Mouse (Mus musculus) frontal cortex, postnatal 25 days (tissue): ENCODE results near the gene Asic1.
A peak's percentile ranks its signal among the peaks of the same experiment; 100 is the strongest.
"Not testable (repeated sequence)": the region's sequence is repeated elsewhere in the genome, so short reads cannot be mapped to it uniquely, and the experiment has no call there.

Experiments used
- DNase-seq, 2 experiments: peaks; one replicate each; pipeline ENCODE4 v3.0.0; 2022; ENCODE audit warnings: low spot score in 2 of 2

Gene Asic1

DNA sequence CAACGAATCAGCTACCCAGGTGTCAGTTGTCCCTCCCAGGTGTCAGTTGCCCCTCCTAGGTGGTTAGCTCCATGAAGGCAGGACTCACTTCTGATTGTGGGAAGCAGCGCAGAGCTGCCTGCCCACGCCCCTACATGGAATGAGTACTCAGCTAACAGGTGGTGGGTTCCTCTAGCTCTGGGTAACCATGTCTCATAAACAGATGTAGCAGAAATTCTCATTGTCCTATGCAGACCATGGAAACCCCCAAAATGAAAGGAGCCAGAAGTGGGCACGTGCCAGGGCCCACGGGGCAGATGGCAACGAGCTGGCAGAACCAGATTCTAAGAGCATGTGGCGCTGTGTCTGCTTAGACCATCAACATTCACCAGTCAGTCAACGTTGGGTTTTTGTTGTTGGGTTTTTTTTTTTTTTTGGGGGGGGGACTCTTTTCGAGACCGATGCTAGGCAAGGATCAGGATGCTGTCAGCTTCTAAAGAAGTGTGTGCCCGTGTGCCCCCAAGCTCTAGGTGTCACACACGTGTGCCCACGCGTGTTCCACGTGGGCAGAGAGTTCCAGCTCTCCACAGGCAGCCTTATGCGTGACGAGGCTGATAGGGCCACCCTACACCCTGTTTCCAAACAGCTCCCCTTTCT, 6.1 kb upstream of the Asic1 start:
- no peak for DNase-seq

DNA sequence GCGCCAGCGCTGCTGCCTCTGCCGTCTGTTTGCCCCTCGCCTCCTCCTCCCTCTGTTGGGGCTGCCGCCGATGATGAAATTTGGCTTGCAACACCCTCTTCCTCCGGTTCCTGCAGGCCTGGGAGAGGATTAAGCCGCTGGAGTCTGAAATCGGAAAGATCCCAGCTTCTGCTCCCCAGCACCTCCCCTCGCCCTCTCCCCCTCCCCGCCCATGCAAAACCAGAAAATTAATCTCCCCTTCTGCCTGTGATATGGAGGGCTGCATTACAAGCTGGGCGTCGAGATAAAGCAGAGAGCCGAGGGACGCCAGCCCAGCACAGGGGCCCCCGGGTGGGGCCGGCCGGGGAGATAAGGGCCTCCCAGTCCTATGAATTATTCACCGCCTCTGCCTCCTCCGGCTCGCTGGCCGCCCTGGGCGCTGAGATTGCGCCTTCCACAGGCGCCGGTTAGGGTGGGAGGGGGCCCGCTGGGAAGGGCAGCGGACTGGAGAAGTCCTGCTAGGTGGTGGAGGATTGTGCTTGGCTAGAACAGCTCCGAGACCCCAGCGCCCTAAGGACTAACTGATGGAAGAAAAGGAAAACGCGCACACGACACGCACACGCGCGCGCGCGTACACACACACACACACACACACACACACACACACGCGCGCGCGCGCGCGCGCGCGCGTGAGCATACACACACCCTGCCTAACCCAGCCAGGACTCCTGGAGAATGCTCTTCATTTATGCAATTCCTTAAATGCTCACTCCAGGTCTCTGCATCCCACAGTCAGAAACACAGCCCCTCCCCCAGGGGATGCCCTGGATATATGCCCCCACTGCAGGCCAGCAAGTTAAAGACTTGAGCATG, 5.3 kb upstream of the Asic1 start:
- DNase-seq, result peak in 1 of 2 experiments; percentile 43

DNA sequence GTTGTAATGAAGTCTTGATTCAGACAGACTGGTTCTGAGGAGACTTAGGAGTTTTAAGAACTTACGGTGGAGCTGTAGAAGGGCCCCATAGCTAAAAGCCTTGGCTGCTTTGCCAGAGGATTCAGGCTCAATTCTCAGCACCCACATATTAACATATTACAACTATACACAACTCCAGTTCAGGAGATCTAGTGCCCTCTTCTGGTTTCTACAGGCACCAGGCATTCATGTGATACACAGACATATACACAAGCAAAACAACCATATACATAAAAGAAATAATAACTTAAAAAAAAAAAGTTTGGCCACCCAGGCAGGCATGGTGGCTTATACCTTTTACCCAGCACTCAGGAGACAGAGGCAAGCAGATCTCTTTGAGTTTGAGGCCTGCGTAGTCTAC, 2.6 kb upstream of the Asic1 start:
- DNase-seq, result no peak

DNA sequence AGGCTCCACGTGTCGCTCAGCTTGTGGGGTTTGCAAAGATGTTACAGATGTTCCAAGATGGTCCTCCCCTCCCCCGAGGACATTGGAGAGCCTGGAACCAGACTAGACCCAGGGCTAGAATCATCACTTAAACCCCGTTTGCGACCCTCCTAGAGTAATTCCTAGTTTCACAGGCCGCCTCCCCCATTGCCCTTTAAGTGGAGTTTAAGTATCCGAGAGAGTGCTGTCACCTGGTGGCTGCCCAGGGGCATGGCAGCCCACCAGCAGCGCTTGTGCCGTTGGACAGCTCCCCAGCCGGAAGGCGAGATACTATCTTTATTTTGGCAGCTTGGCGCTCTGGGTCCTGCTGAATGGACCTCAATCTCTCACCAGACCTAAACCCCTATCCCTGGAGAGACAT, 1.3 kb upstream of the Asic1 start:
- peak; percentile 71 to 78 for DNase-seq

DNA sequence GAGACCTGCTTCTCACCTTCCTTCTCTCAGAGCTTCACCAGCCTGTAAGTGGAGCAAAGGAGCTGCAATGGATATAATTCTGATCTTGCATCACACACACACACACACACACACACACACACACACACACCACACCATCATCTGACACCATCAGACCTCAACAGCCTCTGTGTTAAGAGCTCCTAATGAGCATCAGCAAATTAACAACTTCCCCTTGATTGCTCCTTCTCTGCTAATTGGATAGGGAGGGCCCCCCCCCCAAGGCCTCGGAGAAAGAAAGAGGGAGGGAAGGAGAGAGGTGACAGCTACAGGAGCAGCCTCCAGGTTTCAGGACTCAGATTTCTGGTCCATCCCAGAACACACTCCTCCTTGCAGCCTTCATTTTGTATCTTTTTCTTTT, 776 bp upstream of the Asic1 start:
- DNase-seq, result no peak

DNA sequence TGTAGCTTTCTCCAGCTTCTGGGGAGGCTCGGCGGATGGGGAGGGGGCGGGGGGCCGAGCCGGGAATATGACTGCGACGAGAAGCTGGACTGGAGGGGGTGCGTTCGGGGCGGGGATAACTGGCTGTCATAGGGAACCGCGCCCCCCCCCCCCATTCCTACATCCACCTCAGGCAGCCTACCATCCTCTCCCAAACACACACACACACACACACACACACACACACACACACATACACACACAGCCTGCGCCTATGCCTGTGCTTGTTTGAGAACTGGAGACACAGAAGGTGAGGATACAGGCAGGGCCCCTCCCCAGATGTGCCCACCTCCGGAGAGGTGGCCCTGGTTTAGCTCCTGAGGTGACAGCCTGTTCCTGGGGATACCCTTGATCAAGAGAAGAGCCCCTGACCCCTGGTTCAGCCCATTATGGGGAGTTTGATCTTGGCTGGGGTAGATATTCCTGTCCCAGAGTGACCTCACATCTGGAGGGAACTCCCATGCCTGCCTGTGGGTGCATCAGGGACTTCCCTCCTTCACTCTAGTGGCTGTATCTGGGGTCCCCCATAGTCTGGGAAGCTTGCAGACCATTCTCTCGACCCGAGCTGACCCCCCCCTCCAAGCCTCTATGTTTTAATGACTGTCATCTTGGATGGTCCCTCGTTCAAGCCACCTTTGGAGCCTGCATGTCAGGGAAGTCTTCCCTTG, 949 bp downstream of the Asic1 start:
- DNase-seq, result no peak

DNA sequence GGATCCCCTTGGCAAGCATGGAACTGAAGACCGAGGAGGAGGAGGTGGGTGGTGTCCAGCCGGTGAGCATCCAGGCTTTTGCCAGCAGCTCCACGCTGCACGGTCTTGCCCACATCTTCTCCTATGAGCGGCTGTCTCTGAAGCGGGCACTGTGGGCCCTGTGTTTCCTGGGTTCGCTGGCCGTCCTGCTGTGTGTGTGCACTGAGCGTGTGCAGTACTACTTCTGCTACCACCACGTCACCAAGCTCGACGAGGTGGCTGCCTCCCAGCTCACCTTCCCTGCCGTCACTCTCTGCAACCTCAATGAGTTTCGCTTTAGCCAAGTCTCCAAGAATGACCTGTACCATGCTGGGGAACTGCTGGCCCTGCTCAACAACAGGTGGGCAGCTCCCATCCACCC, 1.6 kb downstream of the Asic1 start:
- no peak for DNase-seq

DNA sequence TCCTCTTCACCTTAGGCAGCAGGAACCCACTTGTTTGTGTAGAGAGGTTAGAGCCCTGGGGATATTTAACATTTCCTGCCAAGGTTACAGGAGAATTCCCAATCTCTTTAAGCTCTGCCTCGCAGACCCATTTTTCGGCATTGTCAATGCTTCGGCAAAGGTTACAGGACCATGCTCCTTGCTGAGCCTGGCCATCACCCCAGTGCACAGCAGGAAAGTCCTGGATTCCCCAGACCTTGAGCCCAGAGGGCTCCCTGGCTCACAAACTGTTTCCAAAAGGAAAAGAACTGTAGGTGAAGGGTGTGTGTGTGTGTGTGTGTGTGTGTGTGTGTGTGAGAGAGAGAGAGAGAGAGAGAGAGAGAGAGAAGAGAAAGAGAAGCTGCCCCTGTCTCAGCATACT, 4.7 kb downstream of the Asic1 start:
- DNase-seq, result no peak

DNA sequence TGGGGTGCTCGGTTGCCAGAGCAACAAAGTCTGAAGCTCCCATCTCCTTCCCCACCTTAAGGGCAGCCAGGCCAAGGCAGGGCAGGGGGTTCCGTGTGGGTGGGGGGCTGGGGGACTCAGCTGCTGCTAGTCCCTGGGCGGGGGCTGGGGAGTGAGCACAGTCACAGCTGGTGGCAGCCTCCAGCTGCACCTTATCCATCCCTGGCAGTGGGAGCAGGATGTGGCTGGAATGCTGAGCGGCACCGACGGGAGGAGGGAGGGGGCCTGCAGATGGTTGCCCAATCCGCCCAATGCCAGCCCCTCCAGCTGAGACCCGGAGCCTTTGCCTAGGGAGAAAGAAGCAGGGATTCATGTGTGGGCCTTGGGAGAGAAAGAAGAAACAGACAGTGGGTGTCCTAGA, 6.9 kb downstream of the Asic1 start:
- no peak for DNase-seq

DNA sequence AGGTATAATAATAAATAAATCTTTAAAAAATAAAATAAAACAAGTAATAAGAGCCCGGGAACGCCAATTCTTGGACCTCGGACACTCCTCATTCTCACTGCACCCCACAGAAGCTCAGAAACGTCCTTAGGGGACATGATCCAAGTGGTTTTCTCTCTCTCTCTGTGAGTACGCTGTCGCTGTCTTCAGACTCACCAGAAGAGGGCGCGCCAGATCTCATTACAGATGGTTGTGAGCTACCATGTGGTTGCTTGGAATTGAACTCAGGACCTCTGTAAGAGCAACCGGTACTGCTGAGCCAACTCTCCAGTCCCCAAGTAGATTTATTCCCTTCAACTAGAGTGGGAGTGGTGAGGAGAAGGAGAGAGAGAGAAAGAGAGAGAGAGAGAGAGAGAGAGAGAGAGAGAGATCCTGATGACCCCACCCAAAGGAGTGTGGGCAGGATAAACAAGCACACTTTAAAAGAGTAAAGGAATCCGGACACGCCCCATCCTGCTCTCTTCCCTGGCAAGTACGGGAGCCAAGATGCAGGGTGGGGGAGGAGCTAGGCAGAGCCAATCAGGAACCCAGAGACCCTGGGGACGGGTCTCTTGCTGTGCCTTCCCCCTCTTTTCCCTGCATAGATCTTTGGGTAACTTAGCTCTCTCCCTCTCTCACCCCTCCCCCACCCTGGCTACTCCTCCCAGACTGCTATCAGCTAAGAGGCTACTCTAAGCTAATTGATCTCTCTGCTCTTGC, 8.1 kb downstream of the Asic1 start:
- no peak for DNase-seq

DNA sequence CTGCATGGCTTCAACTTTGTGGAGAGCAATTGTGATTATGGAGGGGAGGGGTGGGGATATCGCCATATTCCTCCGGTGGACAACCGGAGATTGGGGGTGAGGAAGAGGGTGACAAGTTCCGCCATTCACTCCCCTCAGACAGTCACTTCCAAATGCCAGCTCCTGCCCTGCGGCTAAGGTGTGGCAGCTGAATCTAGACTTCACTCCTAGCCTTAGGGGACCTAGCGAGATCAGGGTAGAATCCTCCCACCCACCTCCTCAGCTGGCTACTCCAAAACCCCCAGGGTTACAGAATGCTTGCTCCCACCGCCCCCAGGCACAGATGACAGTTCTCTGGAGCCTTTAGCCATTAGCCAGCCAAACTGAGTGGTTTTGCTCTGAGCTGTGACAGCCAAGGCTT, 8.8 kb downstream of the Asic1 start:
- no peak for DNase-seq

DNA sequence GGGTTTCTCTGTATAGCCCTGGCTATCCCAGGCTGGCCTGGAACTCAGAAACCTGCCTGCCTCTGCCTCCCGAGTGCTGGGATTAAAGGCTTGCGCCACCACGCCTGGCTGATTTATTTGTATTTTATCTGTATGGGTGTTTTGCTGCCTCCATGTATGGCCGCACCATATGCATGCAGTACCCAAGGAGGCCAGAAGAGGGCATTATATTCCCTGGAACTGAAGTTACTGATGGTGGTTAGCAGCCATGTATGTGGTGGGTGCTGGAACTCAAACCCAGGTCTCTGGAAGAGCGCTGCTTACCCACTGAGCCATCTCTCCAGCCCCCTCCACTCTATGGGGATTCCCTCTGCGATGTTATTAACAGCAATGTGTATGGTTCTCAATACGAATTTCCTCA, 12.7 kb downstream of the Asic1 start:
- no peak for DNase-seq

DNA sequence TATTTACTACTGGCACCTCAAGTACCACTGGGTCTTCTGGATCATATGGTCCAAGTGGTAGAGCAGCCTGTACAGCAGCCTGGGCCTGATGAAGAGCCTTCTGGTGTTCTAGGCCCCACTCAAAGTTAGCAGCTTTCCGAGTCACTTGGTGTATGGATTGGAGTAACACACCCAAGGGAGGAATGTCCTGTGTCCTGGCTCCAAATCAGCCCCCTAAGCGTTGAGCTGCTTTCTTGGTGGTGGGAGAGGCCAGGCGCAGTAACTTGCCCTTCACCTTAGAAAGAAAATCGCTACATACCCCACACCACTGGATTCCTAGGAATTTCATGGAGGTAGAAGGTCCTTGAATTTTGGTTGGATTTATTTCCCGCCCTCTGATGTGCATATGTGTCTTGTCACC, 14.0 kb downstream of the Asic1 start:
- no peak for DNase-seq

DNA sequence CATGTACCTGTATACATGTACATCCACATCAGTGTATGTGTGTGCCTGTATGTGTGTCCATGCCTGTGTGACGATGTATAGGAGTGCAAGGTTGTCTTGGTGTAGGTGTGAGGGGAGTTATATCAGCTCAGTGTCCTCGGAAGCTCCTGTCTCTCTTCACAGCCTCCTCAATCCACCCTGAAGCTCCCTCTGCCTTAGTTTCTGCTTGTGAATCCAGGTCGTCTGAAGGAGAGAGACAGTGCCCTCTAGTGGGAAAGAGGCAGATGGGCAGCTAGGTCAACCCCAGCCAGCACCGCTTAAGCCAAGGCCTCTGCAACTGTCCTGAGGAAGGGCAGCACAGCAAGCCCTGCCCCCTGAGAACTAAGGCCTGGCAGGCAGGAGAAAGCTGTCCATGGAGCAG, 18.5 kb downstream of the Asic1 start:
- no peak for DNase-seq

DNA sequence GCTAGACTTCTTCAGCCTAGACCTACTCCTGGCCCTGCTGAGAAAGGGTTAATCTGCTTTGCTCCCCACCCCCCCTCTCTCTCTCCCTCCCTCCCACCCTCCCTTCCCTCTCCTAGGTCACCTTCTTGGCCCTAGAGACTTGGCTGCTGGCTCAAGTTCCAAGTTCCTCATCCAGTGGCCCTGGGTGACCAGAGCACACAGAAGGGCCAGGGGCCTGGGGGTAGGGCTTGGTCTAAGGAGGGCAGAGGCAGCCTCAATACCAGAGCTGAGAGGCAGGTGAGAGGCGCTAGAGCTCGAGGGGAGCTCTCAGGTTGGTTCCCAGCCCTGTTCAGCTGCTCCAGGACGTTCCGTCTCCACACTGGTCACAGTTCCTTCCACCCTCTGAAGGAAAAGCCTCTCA, 20.8 kb downstream of the Asic1 start:
- DNase-seq, result no peak

DNA sequence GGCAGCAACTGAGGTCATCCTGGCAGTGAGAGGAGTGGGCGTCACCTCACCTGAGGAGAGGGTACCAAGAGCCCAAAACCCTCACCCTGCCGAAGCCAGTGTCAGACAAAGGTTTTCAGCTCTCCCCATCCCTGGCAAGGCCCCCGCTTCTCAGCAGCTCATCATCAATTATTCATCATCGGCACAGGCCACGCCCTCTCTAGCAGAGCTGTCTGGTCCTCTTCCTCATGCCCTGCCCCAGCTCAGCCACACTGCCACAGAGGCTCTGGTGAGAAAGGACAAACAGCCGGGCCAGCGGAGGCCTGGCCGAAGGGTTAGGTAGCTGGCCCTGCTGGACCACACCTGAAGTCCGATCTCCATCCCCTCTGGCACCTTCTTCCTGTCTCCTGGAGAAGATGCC, 21.8 kb downstream of the Asic1 start:
- no peak for DNase-seq

DNA sequence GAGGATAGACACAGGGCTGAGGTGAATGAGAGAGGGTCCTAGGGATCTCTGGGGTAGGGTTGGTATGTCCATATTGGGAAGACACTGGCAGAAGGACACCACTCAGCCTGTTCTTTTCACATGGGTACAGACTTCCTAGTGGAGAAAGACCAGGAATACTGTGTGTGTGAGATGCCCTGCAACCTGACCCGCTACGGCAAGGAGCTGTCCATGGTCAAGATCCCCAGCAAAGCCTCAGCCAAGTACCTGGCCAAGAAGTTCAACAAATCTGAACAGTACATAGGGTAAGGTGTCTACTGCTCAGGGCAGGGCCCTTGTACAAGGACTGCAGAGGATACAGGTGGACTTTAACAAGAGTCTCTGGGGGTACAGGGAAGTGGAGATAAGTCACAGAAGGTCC, 27.1 kb downstream of the Asic1 start:
- no peak for DNase-seq

DNA sequence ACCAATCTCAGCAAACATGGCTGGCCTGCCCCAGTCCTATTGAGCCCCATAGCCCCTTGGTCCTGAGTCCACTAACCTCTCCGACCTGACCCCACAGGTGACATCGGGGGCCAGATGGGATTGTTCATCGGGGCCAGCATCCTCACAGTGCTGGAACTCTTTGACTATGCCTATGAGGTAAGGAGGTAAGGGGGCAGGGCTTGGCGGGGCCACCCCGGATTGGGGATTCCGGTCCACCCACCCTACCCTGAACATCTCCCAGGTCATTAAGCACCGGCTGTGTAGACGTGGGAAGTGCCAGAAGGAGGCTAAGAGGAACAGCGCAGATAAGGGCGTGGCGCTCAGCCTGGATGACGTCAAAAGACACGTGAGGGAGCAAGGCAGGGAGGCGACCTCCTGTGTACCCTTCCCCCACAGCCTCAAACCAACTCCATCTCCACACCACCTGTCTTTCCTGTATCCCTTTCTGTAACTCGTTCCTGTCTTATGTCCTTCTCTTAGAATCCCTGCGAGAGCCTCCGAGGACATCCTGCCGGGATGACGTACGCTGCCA, 28.4 kb downstream of the Asic1 start:
- no peak for DNase-seq

DNA sequence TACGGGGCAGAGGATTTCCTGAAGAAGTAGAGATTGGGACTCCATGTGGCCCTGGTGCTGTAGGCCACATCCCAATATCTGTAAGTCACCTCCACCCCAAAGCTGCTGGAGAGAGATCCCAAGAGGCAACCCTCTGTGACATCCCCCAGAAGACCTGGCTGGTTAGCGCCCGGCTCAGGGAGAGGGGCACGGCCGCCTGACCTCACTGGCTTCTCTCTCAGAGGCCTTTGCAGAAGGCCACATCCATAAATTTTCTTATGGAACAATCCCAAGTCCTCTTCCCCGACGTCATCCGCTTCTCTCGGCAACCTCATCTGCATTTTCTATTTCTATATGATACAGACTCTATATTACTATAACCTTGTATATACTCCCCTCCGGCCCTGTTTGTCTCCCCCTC, 29.5 kb downstream of the Asic1 start:
- DNase-seq, result no peak

DNA sequence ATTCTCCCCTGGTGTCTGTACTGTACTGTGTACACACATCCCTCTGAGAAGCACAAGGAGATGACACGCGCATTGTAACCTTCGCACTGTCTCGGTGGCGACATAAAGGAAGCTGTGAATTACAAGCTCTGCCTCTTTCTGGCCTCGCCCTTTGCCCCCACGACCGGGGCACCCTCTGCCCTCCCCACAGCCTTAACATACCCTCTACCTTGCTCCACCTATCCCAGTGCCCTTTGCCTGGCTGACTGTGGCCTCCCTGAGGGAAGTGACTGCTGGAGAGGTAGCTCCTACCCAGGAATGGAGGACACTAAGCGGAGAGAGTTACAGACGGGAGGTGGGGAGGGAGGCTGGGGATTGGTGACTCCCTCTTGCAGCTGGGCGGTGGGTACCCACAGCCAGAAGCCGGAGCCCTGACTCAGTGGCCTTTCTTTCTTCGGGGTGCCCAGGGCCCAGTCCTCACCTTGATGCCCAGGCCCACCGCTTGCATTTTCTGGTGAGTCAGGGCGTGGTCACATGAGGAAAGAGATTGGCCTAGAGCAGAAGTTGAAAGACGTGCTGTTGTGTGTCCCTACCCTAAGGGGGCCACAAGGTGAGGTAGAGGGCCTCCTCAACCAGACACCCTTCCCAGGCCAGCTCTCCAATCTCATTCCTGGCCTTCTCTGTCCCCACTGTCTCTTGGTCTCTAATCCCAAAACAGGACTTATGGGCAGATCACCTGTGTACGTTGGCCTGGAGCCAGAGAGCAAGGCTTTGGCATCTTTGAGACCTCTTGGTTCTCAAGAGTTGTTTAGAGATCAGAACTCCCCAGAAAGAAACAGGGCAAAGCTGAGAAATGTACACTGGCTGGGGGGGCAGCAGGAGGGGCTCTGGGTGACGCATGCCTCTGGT, 30.3 kb downstream of the Asic1 start:
- no peak for DNase-seq

DNA sequence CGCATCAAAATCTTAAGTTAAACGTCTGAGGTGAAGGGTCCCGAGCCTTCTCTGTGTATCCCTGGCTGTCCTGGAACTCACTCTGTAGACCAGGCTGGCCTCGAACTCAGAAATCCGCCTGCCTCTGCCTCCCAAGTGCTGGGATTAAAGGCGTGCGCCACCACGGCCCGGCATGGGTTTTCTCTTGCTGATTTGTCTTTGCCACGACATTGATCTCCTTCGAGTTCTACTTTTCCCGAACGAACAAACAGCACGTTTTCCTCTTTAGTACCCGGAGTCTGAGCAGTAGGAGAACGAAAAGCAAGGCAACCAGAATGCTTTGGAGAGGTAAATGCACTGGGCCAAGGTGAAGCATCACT, 31.5 kb downstream of the Asic1 start:
- not testable (repeated sequence) for DNase-seq
